Mouse (Mus musculus): ENCODE data around the gene Eif6. TPM values are rescaled to one million over a fixed set of nuclear protein-coding genes. Genes with fewer than 3 reads are reported as not detected.

Gene Eif6
- total RNA-seq, 2 experiments from 2014 or later, result 66.1 to 80.5 TPM

Other genes starting within 250 kb of the Eif6 start
- gene Gss, start 234.1 kb downstream of the Eif6 start, total RNA-seq (2021), result 10 to 100 TPM; 14.1 to 15.7 TPM
- 1 to 10 TPM; 3.8 to 4.2 TPM for gene Myh7b, start 215.7 kb downstream of the Eif6 start, total RNA-seq (2021)
- gene Trpc4ap, start 134.5 kb downstream of the Eif6 start, total RNA-seq (2021), result 100 to 1,000 TPM; 148 to 149 TPM
- gene Edem2, start 97.5 kb downstream of the Eif6 start, total RNA-seq (2021), result 10 to 100 TPM; 19.1 to 19.7 TPM
- not detected for gene Gm17581, start 91.1 kb downstream of the Eif6 start, total RNA-seq (2021)
- gene Procr, start 75.8 kb downstream of the Eif6 start, total RNA-seq (2021), result under 1 TPM; 0.82 to 0.86 TPM
- gene Mmp24, start 51.6 kb downstream of the Eif6 start, total RNA-seq (2021), result 10 to 100 TPM; 33.8 to 38.0 TPM
- gene BC029722, start 7.5 kb downstream of the Eif6 start, total RNA-seq (2021), result 10 to 100 TPM; 54.9 to 65.9 TPM
- gene Fam83c, start 7.9 kb upstream of the Eif6 start, total RNA-seq (2021), result not detected
- gene Uqcc1, start 103.4 kb upstream of the Eif6 start, total RNA-seq (2021), result 10 to 100 TPM; 66.0 to 70.6 TPM
- gene Gm15557, start 113.8 kb upstream of the Eif6 start, total RNA-seq (2021), result not detected
- under 1 TPM in 1 of 2 experiments, not detected in 1; 0.27 TPM for gene Gdf5, start 118.4 kb upstream of the Eif6 start, total RNA-seq (2021)
- 10 to 100 TPM; 18.3 to 20.4 TPM for gene Cep250, start 129.5 kb upstream of the Eif6 start, total RNA-seq (2021)
- gene 6430550D23Rik, start 181.1 kb upstream of the Eif6 start, total RNA-seq (2021), result 1 to 10 TPM; 1.5 to 1.6 TPM
- 100 to 1,000 TPM; 195 to 222 TPM for gene Ergic3, start 181.1 kb upstream of the Eif6 start, total RNA-seq (2021)
- gene Fer1l4, start 226.0 kb upstream of the Eif6 start, total RNA-seq (2021), result not detected
- gene Spag4, start 238.2 kb upstream of the Eif6 start, total RNA-seq (2021), result 1 to 10 TPM; 3.9 to 4.5 TPM

Data from left cerebral cortex, postnatal 36 days (tissue).